Mouse (Mus musculus): ENCODE results near the gene Kcna4. TPM values are rescaled to one million over a fixed set of nuclear protein-coding genes. Genes with fewer than 3 reads are reported as not detected.

Gene Kcna4
- not detected in 2 replicates for total RNA-seq (2014; fragmentation: Nextera tagmentation)
- total RNA-seq (2017), result under 0.01 and 0.11 TPM in 2 replicates
- polyA plus RNA-seq (2012), result not detected in 2 replicates

- Histone ChIP-seq H3K36me3 (replicated peaks) (no peaks in the 10 kb centered on the region), H3K9me3 (replicated peaks) (peaks cover 9% of the 10 kb centered on the region), H3K4me3 (ENCODE audit: low read depth, low read length) (no peak within 1 kb of the TSS), H3K4me1 (ENCODE audit: insufficient read depth, low read depth, low read length) (no peaks in the 10 kb centered on the region; the same call in 1 of the 2 replicates), H3K27me3 (ENCODE audit: insufficient read depth, low read length) (no peaks in the 10 kb centered on the region)
- DNase-seq (ENCODE audit: low spot score) (no peak), ATAC-seq (ENCODE audit: extremely low read depth, insufficient number of reproducible peaks, low FRiP score, poor library complexity, severe bottlenecking) (no peak)
- TF ChIP-seq TAL1 (conservative IDR thresholded peaks at IDR 0.05; ENCODE audit: low read depth, low read length) (no peak), CTCF (IDR thresholded peaks at IDR 0.05; ENCODE audit: low read depth, low read length) (no peak), POLR2AphosphoS5 (IDR thresholded peaks at IDR 0.05; ENCODE audit: insufficient replicate concordance, low read depth, low read length) (no peak), GATA1 (IDR thresholded peaks at IDR 0.05; ENCODE audit: borderline replicate concordance, low read length) (no peak), GATA2 (IDR thresholded peaks at IDR 0.05; ENCODE audit: borderline replicate concordance, low read depth, low read length) (no peak)
Observed at GRCm38 (mm10) chr2:107289990-107290696, at the start of gene Kcna4. Kcna4 (plus strand) TSS chr2:107290639.

- no peak overlapping the region for H3K4me3 ChIP-seq (ENCODE audit: low read depth, low read length)
Observed at GRCm38 (mm10) chr2:107258091-107258490, 32.3 kb upstream of the Kcna4 start.

GRCm38 (mm10) chr2:107266251-107266650 lies 24.2 kb upstream of the Kcna4 start:
- DNase-seq (ENCODE audit: low spot score), result no peak

More at GRCm38 (mm10) chr2:107258091-107258490, 32.3 kb upstream of the Kcna4 start:
- ATAC-seq (ENCODE audit: extremely low read depth, insufficient number of reproducible peaks, low FRiP score, poor library complexity, severe bottlenecking), result no peak
- Histone ChIP-seq H3K9me3 (replicated peaks) (no peaks in the 10 kb centered on the region), H3K36me3 (replicated peaks) (no peaks in the 10 kb centered on the region), H3K27me3 (ENCODE audit: insufficient read depth, low read length) (no peaks in the 10 kb centered on the region), H3K4me1 (ENCODE audit: insufficient read depth, low read depth, low read length) (no peaks in the 10 kb centered on the region)
- no peak for TF ChIP-seq TAL1 (conservative IDR thresholded peaks at IDR 0.05; ENCODE audit: low read depth, low read length)
- no peak for TF ChIP-seq GATA2 (IDR thresholded peaks at IDR 0.05; ENCODE audit: borderline replicate concordance, low read depth, low read length)
- no peak for TF ChIP-seq POLR2AphosphoS5 (IDR thresholded peaks at IDR 0.05; ENCODE audit: insufficient replicate concordance, low read depth, low read length)
- DNase-seq (ENCODE audit: low spot score), result no peak

GRCm38 (mm10) chr2:107270050-107270449 lies 20.4 kb upstream of the Kcna4 start:
- H3K4me1 ChIP-seq (ENCODE audit: insufficient read depth, low read depth, low read length), result no peaks in the 10 kb centered on the region

More at GRCm38 (mm10) chr2:107266251-107266650, 24.2 kb upstream of the Kcna4 start:
- H3K4me3 ChIP-seq (ENCODE audit: low read depth, low read length), result no peak overlapping the region
- H3K27me3 ChIP-seq (ENCODE audit: insufficient read depth, low read length), result no peaks in the 10 kb centered on the region
- TF ChIP-seq CTCF (IDR thresholded peaks at IDR 0.05; ENCODE audit: low read depth, low read length) (no peak), GATA2 (IDR thresholded peaks at IDR 0.05; ENCODE audit: borderline replicate concordance, low read depth, low read length) (no peak), GATA1 (IDR thresholded peaks at IDR 0.05; ENCODE audit: borderline replicate concordance, low read length) (no peak), POLR2AphosphoS5 (IDR thresholded peaks at IDR 0.05; ENCODE audit: insufficient replicate concordance, low read depth, low read length) (no peak), TAL1 (conservative IDR thresholded peaks at IDR 0.05; ENCODE audit: low read depth, low read length) (no peak)
- no peak for ATAC-seq (ENCODE audit: extremely low read depth, insufficient number of reproducible peaks, low FRiP score, poor library complexity, severe bottlenecking)
- no peaks in the 10 kb centered on the region for H3K4me1 ChIP-seq (ENCODE audit: insufficient read depth, low read depth, low read length)
- no peaks in the 10 kb centered on the region for H3K36me3 ChIP-seq (replicated peaks)
- H3K9me3 ChIP-seq (replicated peaks), result no peaks in the 10 kb centered on the region

GRCm38 (mm10) chr2:107290697-107291019 lies 219 bp downstream of the Kcna4 start:
- Histone ChIP-seq H3K4me3 (ENCODE audit: low read depth, low read length) (no peak overlapping the region), H3K4me1 (ENCODE audit: insufficient read depth, low read depth, low read length) (no peaks in the 10 kb centered on the region; the same call in 1 of the 2 replicates), H3K27me3 (ENCODE audit: insufficient read depth, low read length) (no peaks in the 10 kb centered on the region), H3K36me3 (replicated peaks) (no peaks in the 10 kb centered on the region), H3K9me3 (replicated peaks) (peaks cover 9% of the 10 kb centered on the region)
- DNase-seq (ENCODE audit: low spot score) (no peak), ATAC-seq (ENCODE audit: extremely low read depth, insufficient number of reproducible peaks, low FRiP score, poor library complexity, severe bottlenecking) (no peak)
- no peak for TF ChIP-seq POLR2AphosphoS5 (IDR thresholded peaks at IDR 0.05; ENCODE audit: insufficient replicate concordance, low read depth, low read length)
- no peak for TF ChIP-seq TAL1 (conservative IDR thresholded peaks at IDR 0.05; ENCODE audit: low read depth, low read length)
- no peak for TF ChIP-seq GATA1 (IDR thresholded peaks at IDR 0.05; ENCODE audit: borderline replicate concordance, low read length)
- TF ChIP-seq CTCF (IDR thresholded peaks at IDR 0.05; ENCODE audit: low read depth, low read length), result no peak
- TF ChIP-seq GATA2 (IDR thresholded peaks at IDR 0.05; ENCODE audit: borderline replicate concordance, low read depth, low read length), result no peak

More at GRCm38 (mm10) chr2:107270050-107270449, 20.4 kb upstream of the Kcna4 start:
- TF ChIP-seq TAL1 (conservative IDR thresholded peaks at IDR 0.05; ENCODE audit: low read depth, low read length) (no peak), CTCF (IDR thresholded peaks at IDR 0.05; ENCODE audit: low read depth, low read length) (no peak)
- no peak overlapping the region for H3K4me3 ChIP-seq (ENCODE audit: low read depth, low read length)
- H3K9me3 ChIP-seq (replicated peaks), result no peaks in the 10 kb centered on the region
- no peaks in the 10 kb centered on the region for H3K36me3 ChIP-seq (replicated peaks)
- DNase-seq (ENCODE audit: low spot score) (no peak), ATAC-seq (ENCODE audit: extremely low read depth, insufficient number of reproducible peaks, low FRiP score, poor library complexity, severe bottlenecking) (no peak)
- H3K27me3 ChIP-seq (ENCODE audit: insufficient read depth, low read length), result no peaks in the 10 kb centered on the region

- Histone ChIP-seq H3K4me1 (ENCODE audit: insufficient read depth, low read depth, low read length) (no peaks in the 10 kb centered on the region; the same call in 1 of the 2 replicates), H3K9me3 (replicated peaks) (peaks cover 11% of the 10 kb centered on the region), H3K36me3 (replicated peaks) (no peaks in the 10 kb centered on the region), H3K4me3 (ENCODE audit: low read depth, low read length) (no peak overlapping the region), H3K27me3 (ENCODE audit: insufficient read depth, low read length) (no peaks in the 10 kb centered on the region)
- no peak for ATAC-seq (ENCODE audit: extremely low read depth, insufficient number of reproducible peaks, low FRiP score, poor library complexity, severe bottlenecking)
- DNase-seq (ENCODE audit: low spot score), result no peak
- TF ChIP-seq GATA2 (IDR thresholded peaks at IDR 0.05; ENCODE audit: borderline replicate concordance, low read depth, low read length) (no peak), CTCF (IDR thresholded peaks at IDR 0.05; ENCODE audit: low read depth, low read length) (no peak), POLR2AphosphoS5 (IDR thresholded peaks at IDR 0.05; ENCODE audit: insufficient replicate concordance, low read depth, low read length) (no peak), GATA1 (IDR thresholded peaks at IDR 0.05; ENCODE audit: borderline replicate concordance, low read length) (no peak), TAL1 (conservative IDR thresholded peaks at IDR 0.05; ENCODE audit: low read depth, low read length) (no peak)
Observed at GRCm38 (mm10) chr2:107291142-107291541, 703 bp downstream of the Kcna4 start.

Measured in G1E (cell line).